Mouse (Mus musculus): ENCODE measurements around the gene Trim59.

DNA sequence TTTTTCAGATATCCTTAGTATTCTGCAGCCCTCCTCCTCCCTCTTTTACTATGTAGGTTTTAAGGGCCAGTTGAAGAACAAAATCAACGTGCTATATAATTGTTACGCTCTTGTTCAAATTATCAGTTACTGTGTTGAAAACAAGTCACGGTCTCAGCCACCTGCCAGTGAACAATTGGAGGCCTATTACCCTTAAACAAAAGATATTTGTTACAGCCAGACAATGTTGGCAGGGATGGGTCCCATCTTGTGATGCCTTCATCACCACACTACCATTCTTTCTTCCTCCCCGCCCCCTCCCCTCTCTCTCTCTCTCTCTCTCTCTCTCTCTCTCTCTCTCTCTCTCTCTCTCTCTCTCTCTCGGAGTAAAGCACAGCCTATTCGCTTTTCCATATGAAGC, 4.5 kb upstream of the Trim59 start:
- TF ChIP-seq CTCF (IDR thresholded peaks at IDR 0.05; ENCODE audit: extremely low read depth, insufficient read length, insufficient replicate concordance, low read depth, low read length) (no peak), POLR2A (IDR thresholded peaks at IDR 0.05; ENCODE audit: low read depth, low read length) (no peak)
